Mouse (Mus musculus): ENCODE data around the gene Wdr75. TPM values are rescaled to one million over a fixed set of nuclear protein-coding genes. Genes with fewer than 3 reads are reported as not detected.

The Wdr75 gene
- total RNA-seq (2021): 44.4 and 48.6 TPM in 2 replicates
- long read RNA-seq, experiment 1, transcript Wdr75-201 (21 exons, 2,953 nt): major isoform, 33 of 38 reads
- long read RNA-seq, experiment 1, partial matches to known transcripts: 3 of 38 reads
- long read RNA-seq, experiment 1, other reads (novel, unspliced or antisense): 2 of 38 reads
- long read RNA-seq, experiment 2, transcript Wdr75-201 (21 exons, 2,953 nt): major isoform, 26 of 31 reads
- long read RNA-seq, experiment 2, partial matches to known transcripts: 3 of 31 reads
- long read RNA-seq, experiment 2, other reads (novel, unspliced or antisense): 2 of 31 reads

- DNase-seq: peak; percentile 96
These were observed at the start of gene Wdr75 for GRCm38 (mm10) chr1:45794969-45795908. Gene Wdr75 (plus strand): TSS chr1:45795166.

DNA sequence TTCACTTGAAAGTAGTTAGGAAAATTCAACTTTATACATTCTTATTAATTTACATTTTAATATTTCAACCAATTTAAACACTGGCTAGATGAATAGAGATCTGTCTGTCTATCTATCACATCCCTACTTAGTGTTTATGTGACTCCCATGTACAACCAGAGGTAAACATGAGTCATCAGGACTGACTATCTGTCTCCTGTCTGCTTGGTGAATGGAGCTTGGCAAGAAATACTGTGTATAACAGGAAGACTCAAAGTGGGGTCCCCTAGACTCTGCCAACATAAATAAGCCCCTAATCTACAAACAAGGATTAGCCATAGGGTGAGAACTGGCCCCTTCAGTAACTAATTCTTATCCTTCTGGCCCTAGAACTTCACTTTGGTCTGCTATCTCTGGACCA lies 39.1 kb upstream of the Wdr75 start:
- DNase-seq: no peak

GRCm38 (mm10) chr1:45756707-45757106 lies 38.3 kb upstream of the Wdr75 start:
- no peak for DNase-seq

DNA sequence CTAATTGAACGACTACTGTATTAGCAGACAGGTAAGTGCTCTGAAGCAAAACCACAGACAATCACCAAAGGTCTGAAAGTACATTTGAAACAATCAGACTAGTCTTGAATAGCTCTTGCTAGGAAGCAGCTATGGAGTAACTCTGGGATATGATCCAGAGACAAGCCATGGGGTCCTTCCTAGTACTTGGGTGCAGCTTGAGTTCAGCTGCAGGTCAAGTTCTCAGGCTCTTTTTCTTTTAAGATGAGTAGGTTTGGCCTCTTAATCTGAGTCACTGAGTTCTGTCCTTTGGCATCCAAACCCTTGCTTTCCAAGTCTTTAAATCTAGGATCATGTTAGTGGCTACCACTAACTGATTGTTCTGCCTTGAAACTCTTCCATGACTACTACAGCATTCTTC lies 37.0 kb upstream of the Wdr75 start:
- no peak for DNase-seq

GRCm38 (mm10) chr1:45760667-45761467 lies 34.1 kb upstream of the Wdr75 start:
- DNase-seq: no peak

- DNase-seq: no peak
These were observed 33.5 kb upstream of the Wdr75 start for GRCm38 (mm10) chr1:45761468-45761795.

- DNase-seq: no peak
These were observed 29.3 kb upstream of the Wdr75 start for GRCm38 (mm10) chr1:45765678-45766077.

GRCm38 (mm10) chr1:45766123-45766522 lies 28.8 kb upstream of the Wdr75 start:
- DNase-seq: peak; percentile 83

- DNase-seq: peak; percentile 45
These were observed 27.4 kb upstream of the Wdr75 start for GRCm38 (mm10) chr1:45767533-45767932.

DNA sequence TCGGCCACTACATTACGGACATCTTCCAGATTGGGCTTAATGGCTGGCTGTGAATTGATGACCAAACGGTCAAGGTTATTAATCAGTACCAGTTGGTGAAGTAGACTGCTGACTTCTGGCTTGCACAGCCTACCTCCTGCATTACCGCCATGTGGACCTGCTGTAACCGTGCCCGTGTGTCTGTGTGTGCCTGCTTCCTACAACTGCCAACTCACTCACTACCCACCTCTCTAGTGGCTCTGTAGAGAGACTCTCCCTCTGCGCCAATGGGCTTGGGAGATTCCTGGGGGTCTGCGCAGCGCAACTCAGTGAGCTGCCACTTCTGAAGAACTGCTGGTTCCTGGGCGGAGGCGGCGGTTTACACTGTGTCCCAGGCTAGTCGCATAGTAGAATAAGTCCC lies 25.6 kb upstream of the Wdr75 start:
- DNase-seq: no peak

DNA sequence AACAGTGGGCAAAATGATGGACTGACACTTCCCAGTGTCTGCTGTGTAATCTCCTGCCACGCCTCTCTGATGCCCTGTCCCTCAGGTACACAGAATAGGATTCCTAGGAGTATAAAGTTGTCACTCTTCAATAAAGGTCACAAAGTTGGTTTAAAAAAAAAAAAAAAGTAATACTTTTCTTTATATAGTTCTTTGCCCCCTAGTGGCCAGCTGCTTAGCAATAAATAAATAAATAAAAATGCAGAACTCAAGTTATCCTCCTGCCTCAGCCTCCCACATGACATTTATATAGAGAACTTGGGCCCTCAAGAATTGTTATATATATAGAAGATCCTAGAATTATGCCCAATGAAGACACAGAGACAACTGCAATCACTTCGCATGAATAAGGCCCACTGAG lies 24.9 kb upstream of the Wdr75 start:
- DNase-seq: no peak

DNA sequence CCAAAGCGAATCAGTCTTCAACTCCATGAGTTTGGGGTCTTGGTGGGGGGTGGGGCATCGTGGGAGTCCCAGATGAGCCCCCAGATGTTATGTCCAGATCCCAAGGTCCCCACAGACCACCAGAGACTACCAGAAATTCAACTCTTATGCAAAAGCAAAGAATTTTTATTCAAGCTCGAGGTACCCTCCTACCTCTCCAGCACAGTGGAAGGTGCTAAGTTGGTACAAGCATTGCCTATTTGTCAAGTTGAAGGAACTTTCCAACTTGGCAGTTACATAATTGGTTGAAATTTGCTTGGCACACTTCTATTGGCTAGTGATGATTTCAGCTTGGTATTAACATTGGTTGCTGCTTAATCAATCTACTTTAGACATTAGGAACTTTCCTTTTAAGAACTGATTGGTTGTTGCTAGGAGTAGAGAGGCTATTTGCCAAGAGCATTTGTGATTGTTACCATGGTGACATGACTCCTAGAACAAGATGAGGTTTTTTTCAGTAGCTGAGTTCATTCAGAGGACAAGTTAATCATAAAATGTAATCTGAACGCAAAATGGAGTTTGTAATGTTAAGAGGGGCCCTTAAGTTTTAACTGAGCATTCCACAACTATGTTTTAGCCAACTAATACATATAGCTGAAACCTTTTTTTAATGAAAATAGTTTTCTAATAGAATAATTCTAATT lies 14.2 kb upstream of the Wdr75 start:
- no peak for DNase-seq

DNA sequence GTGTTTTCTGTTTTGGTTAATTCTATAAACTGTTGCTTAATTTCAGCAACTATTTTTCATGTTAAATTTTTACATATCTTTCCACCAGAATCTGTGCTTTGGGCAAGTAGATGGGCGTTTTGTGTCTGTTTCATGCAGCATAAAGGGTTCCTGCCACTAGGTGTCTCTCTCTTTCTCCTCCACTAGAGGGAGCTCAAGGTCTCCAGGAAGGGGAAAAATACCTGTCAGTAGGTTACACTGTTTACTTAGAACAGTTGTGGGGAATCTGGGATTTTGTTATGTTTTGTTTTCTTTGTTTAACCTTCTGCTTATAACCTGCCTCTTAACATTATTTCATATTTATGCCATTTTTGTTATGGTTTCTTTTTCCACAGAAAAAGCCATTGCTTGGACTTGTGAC lies 21.9 kb downstream of the Wdr75 start:
- DNase-seq: peak; percentile 49

- no peak for DNase-seq
These were observed 23.6 kb downstream of the Wdr75 start for GRCm38 (mm10) chr1:45818564-45818963.

GRCm38 (mm10) chr1:45824441-45824840 lies 29.5 kb downstream of the Wdr75 start:
- no peak for DNase-seq

GRCm38 (mm10) chr1:45825140-45825539 lies 30.2 kb downstream of the Wdr75 start:
- DNase-seq: peak; percentile 74

- DNase-seq: no peak
These were observed 30.7 kb downstream of the Wdr75 start for GRCm38 (mm10) chr1:45825630-45826029.

GRCm38 (mm10) chr1:45826148-45826547 lies 31.2 kb downstream of the Wdr75 start:
- DNase-seq: no peak

GRCm38 (mm10) chr1:45826796-45827195 lies 31.8 kb downstream of the Wdr75 start:
- no peak for DNase-seq

DNA sequence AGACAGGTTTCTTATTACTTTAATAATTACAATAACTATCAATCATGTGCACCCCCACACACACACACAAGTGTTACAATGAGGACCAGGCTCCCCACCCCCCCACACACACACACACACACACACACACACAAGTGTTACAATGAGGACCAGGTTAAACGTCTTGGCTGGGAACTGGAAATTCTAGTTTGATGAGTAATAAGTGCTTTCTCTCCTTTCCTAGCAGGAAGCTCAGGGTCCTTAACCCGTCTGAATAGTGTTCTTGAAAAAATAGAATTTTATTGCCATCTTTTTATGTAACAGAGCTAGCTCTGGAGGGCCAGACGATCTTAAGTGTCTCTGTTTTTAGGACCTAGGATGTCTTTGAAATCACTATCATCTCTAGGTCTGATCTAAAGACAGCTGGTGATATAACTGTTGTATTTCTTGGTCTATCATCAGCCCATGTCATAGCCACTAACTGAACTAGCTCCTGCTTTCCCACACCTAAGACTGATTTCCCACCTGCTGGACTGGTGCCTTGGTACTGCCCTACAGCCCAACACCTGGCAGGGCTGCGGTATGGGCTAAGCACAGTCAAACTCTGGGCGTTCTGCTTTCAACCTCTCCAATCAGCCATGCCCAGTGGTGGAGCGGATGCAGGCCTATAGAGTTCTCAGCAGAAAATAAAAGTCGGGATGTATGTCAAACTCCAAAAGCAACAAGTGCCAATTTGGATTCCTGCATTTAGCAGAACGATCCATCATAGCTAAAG lies 35.7 kb downstream of the Wdr75 start:
- DNase-seq: no peak

GRCm38 (mm10) chr1:45835362-45836063 lies 40.5 kb downstream of the Wdr75 start:
- no peak for DNase-seq
